Mouse (Mus musculus) myocyte (in vitro differentiated cells): ENCODE data around the gene Utp20.
"Not testable (repeated sequence)": the region's sequence is repeated elsewhere in the genome, so short reads cannot be mapped to it uniquely, and the experiment has no call there.

Source experiments
- CEBPB ChIP-seq: IDR thresholded peaks from 2 replicates; pipeline ENCODE4 v1.6.1; 2011; ENCODE audit warnings: mild to moderate bottlenecking, moderate library complexity; ENCODE audit not compliant: poor library complexity, insufficient read depth, severe bottlenecking
- E2F4 ChIP-seq: IDR thresholded peaks from one replicate; pipeline ENCODE4 v1.6.1; 2011; ENCODE audit warnings: mild to moderate bottlenecking, control low read depth, moderate library complexity; ENCODE audit not compliant: insufficient read depth
- MAX ChIP-seq: IDR thresholded peaks from one replicate; pipeline ENCODE4 v1.6.1; 2011; ENCODE audit warnings: low read depth, mild to moderate bottlenecking, control low read depth
- MYOD1 ChIP-seq, 3 experiments: IDR thresholded peaks; one replicate each; pipeline ENCODE4 v1.6.1; 2011; ENCODE audit warnings: control low read depth in 2 of 3, low read depth in 2 of 3, mild to moderate bottlenecking in 2 of 3, moderate library complexity in 1 of 3; ENCODE audit not compliant: insufficient read length in 2 of 3, control insufficient read depth in 1 of 3
- MYOG ChIP-seq, 3 experiments: IDR thresholded peaks; one replicate each; pipeline ENCODE4 v1.6.1; 2011; ENCODE audit warnings: control low read depth in 2 of 3, low read depth in 2 of 3, mild to moderate bottlenecking in 2 of 3; ENCODE audit not compliant: insufficient read length in 2 of 3, control insufficient read depth in 1 of 3, insufficient read depth in 1 of 3
- POLR2A ChIP-seq: IDR thresholded peaks from one replicate; pipeline ENCODE4 v1.6.1; 2011; ENCODE audit warnings: low read depth, mild to moderate bottlenecking, control low read depth, moderate library complexity; ENCODE audit not compliant: insufficient read length
- POLR2AphosphoS2 ChIP-seq: IDR thresholded peaks from one replicate; pipeline ENCODE4 v1.6.1; 2011; ENCODE audit warnings: low read depth, control low read depth; ENCODE audit not compliant: insufficient read length
- REST ChIP-seq: IDR thresholded peaks from one replicate; pipeline ENCODE4 v1.6.1; 2011; ENCODE audit warnings: mild to moderate bottlenecking, control low read depth, moderate library complexity; ENCODE audit not compliant: insufficient read depth, insufficient read length
- SRF ChIP-seq: IDR thresholded peaks from one replicate; pipeline ENCODE4 v1.6.1; 2011; ENCODE audit warnings: low read depth; ENCODE audit not compliant: control insufficient read depth, insufficient read length
- TCF12 ChIP-seq: IDR thresholded peaks from one replicate; pipeline ENCODE4 v1.6.1; 2011; ENCODE audit warnings: mild to moderate bottlenecking, control low read depth; ENCODE audit not compliant: poor library complexity, insufficient read depth, severe bottlenecking
- TCF3 ChIP-seq: IDR thresholded peaks from one replicate; pipeline ENCODE4 v1.6.1; 2011; ENCODE audit warnings: low read depth, control low read depth; ENCODE audit not compliant: insufficient read length
- USF1 ChIP-seq: IDR thresholded peaks from one replicate; pipeline ENCODE4 v1.6.1; 2011; ENCODE audit warnings: low read depth, mild to moderate bottlenecking, control low read depth, moderate library complexity

DNA sequence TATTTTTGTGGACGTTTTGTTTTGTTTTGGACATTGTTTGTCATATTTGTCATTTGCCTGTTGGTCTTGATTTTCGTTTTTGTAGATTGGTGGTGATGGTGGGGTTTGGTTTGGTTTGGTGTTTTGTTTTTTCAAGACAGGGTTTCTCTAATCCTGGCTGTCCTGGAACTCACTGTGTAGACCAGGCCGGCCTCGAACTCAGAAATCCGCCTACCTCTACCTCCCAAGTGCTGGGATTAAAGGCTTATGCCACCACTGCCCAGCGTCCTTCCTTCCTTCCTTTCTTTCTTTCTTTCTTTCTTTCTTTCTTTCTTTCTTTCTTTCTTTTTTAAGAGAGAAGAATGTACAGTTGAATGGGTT is 323 bp upstream of the Utp20 start:
- not testable (repeated sequence) for TF ChIP-seq MAX; POLR2A; TCF3; SRF; REST; USF1; TCF12; E2F4; CEBPB; POLR2AphosphoS2; MYOD1 (IDR thresholded peaks at IDR 0.05; ENCODE audit: control insufficient read depth in 1 of 3, insufficient read length in 2 of 3, low read depth in 2 of 3); MYOG (IDR thresholded peaks at IDR 0.05; ENCODE audit: control insufficient read depth in 1 of 3, insufficient read depth in 1 of 3, insufficient read length in 2 of 3, low read depth in 2 of 3)
